Mouse (Mus musculus) hindbrain, embryonic 16.5 days (tissue): Measurements from ENCODE around the gene Rptor. TPM values are rescaled to one million over a fixed set of nuclear protein-coding genes. Genes with fewer than 3 reads are reported as not detected.

ENCODE experiments used
- ATAC-seq: fragments of 200-750 bp; cut with Nextera tagmentation; 2 replicates; pipeline ENCODE4 v1.8.0; 2017; ENCODE audit warnings: moderate TSS enrichment, moderate library complexity
- H3K27ac ChIP-seq: fragments of 300-500 bp; sonication (generic); 2 replicates; pipeline ENCODE4 v1.5.1; 2014; ENCODE audit warnings: low read depth, mild to moderate bottlenecking, control low read depth, low read length, moderate library complexity
- H3K27me3 ChIP-seq: fragments of 300-500 bp; sonication (generic); replicated peaks from 2 replicates; pipeline ENCODE4 v1.6.1; 2014; ENCODE audit warnings: low read length; ENCODE audit not compliant: control insufficient read depth, insufficient read depth
- H3K36me3 ChIP-seq: fragments of 300-500 bp; sonication (generic); 2 replicates; pipeline ENCODE4 v1.6.1; 2014; ENCODE audit warnings: mild to moderate bottlenecking, low read length, moderate library complexity, mixed read lengths; ENCODE audit not compliant: control insufficient read depth, insufficient read depth
- H3K4me1 ChIP-seq: fragments of 300-500 bp; sonication (generic); 2 replicates; pipeline ENCODE4 v1.6.1; 2014; ENCODE audit warnings: low read depth, low read length; ENCODE audit not compliant: control insufficient read depth, insufficient read depth
- H3K4me2 ChIP-seq: fragments of 300-500 bp; sonication (generic); 2 replicates; pipeline ENCODE4 v1.6.1; 2014; ENCODE audit warnings: mild to moderate bottlenecking, low read length, control low read depth, moderate library complexity
- H3K4me3 ChIP-seq: fragments of 300-500 bp; sonication (generic); 2 replicates; pipeline ENCODE4 v1.5.1; 2014; ENCODE audit warnings: mild to moderate bottlenecking, low read length, control low read depth, moderate library complexity
- H3K9ac ChIP-seq: fragments of 300-500 bp; sonication (generic); 2 replicates; pipeline ENCODE4 v1.6.1; 2014; ENCODE audit warnings: low read depth, mild to moderate bottlenecking, control low read depth, low read length, moderate library complexity
- H3K9me3 ChIP-seq: fragments of 300-500 bp; sonication (generic); 2 replicates; pipeline ENCODE4 v1.6.1; 2014; ENCODE audit warnings: mild to moderate bottlenecking, low read length, moderate library complexity; ENCODE audit not compliant: control insufficient read depth
- WGBS: fragments of 180-500 bp; shearing (Covaris S2); extraction: QIAGEN DNeasy Blood & Tissue Kit; methylation state at CpG from one replicate; pipeline ENCODE4 v1.1.7; 2014; 5-methylcytosine and 5-hydroxymethylcytosine counted together
- polyA plus RNA-seq: library from polyadenylated mRNA; unstranded; fragments of >200 nt; fragmentation: Nextera tagmentation; extraction: Ambion mirVana; gene quantifications from 2 replicates; pipeline ENCODE4 v1.2.1, GENCODE M21; 2015

The Rptor gene
- polyA plus RNA-seq, 1 experiment from 2014 or later, result 8.5 TPM

DNA sequence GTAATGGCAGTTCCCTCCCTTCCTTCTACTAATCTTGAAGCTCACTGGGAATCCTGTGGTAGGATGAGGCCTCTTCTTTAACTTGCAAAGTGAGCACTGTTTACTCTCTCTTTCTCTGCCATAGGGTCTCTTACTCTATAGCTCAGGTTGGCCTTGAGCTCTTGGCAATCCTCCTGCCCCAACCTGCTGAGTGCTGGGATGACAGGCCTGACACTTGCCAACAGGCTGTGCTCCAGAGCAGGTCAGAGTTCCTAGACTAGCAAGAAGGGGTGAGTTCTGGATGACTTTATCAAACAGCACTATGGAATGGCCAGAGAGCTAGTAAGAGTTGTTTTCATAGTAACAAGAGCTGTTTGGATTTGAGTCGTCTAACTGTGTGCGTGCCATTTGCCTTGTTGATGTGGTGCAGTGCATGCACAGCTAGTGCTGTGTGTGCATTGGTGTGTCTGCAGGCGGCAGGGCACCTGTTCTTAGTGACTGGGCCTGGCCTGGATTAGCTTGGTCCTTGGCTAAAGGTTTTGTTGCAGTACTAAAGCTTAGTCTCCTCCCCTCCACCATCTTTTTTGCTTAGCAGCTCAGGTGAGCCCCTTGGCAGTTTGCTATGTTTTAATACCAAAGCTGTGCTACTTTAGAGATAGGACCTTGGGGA lies 28.6 kb downstream of the Rptor start:
- Histone ChIP-seq H3K27ac (no peak overlapping the region), H3K36me3 (no peaks in the 10 kb centered on the region), H3K4me1 (peaks cover 15% of the 10 kb centered on the region), H3K9me3 (no peaks in the 10 kb centered on the region), H3K4me3 (no peak overlapping the region), H3K27me3 (no peaks in the 10 kb centered on the region), H3K9ac (no peak overlapping the region), H3K4me2 (no peak overlapping the region)
- WGBS, result 74% methylated on average over 3 of the region's 3 CpGs
- no peak for ATAC-seq

DNA sequence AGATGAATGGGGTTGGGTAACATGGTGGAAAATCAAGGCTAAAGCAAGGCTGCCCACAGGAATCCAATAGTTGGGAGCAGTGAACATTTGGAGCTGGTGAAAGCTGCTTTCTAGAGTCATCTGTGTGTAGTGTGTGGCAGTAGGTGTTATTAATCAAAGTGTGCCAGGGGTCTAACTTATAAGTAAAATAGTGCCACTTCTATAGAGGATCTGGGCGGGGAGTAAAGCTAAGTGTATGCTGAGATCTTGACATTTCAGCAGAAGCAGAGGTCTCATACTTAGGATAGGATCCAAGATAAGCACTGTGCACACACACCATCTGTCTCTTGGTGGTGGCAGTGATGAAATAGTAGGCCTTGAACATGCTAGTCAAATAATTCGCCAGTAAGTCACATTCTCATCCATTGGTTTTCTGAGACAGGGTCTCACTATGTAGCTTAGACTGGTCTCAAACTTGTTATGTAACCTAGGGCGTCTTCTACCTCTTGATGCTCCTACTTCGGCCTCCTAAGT lies 33.7 kb downstream of the Rptor start:
- no peak overlapping the region for H3K27ac ChIP-seq
- peaks cover 7% of the 10 kb centered on the region for H3K4me1 ChIP-seq

DNA sequence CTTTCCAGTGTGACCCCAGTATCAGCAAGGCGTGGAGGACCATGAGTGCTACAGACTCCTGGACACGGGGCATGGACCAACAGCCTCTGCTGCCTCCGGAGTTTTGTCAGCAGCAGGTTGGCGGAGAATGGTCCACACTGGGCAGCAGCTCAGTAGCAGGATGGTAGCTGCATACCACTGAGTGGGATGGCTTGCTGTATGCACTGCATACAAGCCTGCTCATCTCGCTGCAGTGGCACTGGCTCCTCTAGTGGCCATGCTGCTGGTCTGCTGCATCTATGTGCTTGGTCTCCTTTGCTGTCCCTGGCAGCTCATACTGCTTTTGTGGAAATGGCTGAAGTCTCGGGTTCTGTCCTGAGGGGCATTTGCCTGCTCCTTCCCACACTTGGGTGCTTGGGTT lies 34.8 kb downstream of the Rptor start:
- no peak for ATAC-seq
- H3K4me2 ChIP-seq, result no peak overlapping the region
- H3K36me3 ChIP-seq, result no peaks in the 10 kb centered on the region
- peaks cover 7% of the 10 kb centered on the region for H3K4me1 ChIP-seq
- H3K27ac ChIP-seq, result no peak overlapping the region
- H3K9me3 ChIP-seq, result no peaks in the 10 kb centered on the region
- no peak overlapping the region for H3K4me3 ChIP-seq
- WGBS, result 82% methylated on average over 6 of the region's 6 CpGs
- H3K27me3 ChIP-seq, result no peaks in the 10 kb centered on the region
- H3K9ac ChIP-seq, result no peak overlapping the region

More for the DNA sequence above, 33.7 kb downstream of the Rptor start:
- Histone ChIP-seq H3K4me2 (no peak overlapping the region), H3K9ac (no peak overlapping the region), H3K36me3 (no peaks in the 10 kb centered on the region), H3K27me3 (no peaks in the 10 kb centered on the region), H3K9me3 (no peaks in the 10 kb centered on the region), H3K4me3 (no peak overlapping the region)
- ATAC-seq, result no peak
- WGBS, result 87% methylated on average over 4 of the region's 4 CpGs

DNA sequence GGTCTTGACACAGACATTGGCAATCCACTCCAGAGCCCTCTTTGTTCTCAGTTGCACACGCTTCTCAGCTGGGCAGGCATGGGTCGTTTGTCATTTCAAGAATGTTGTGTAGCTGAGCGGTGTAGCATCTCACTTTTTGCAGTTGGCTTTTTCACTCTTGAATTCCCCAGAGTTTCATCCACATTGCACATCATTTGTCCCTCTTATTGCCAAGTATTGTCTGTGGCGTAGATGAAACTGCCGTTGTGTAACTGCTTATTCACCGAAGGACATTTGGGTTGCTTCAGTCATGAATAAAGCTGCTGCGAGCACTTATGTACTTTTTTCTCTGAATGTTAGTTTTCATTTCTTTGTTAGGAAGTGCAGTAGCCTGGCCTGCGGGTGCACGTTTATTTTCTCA lies 37.8 kb downstream of the Rptor start:
- Histone ChIP-seq H3K4me2 (no peak overlapping the region), H3K36me3 (no peaks in the 10 kb centered on the region), H3K27ac (peak overlapping the region; percentile 26; the same call in 1 of the 2 replicates), H3K9ac (no peak overlapping the region), H3K9me3 (no peaks in the 10 kb centered on the region), H3K4me1 (peaks cover 7% of the 10 kb centered on the region), H3K4me3 (no peak overlapping the region), H3K27me3 (no peaks in the 10 kb centered on the region)
- WGBS, result 50% methylated on average over 9 of the region's 9 CpGs
- no peak for ATAC-seq

DNA sequence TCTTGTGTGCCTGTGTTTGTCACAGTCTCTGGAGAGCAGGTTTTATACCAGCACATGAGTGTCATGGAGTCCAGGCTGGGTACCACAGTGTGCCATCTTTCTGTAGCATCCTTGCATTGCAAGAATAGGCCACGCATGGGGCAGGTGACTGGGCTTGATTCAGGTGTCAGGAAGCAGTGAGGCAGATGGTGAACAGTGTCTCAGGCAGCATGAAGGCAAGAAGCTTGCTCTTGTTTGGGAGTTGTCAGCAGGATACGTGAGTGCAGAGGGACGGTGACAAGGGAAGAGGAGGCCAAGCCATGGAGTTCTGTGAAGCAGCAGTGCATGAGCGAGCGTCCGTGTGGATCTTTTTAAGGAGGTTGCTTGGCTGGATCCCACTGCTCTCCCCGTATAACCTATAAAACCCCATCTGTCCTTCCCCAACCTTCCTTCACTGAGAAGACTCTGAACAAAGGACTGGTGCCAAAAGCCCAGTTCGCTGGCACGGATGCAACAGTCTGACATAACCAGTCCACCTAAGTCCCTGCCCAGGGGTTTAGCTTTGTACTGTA lies 39.2 kb downstream of the Rptor start:
- Histone ChIP-seq H3K36me3 (no peaks in the 10 kb centered on the region), H3K27ac (no peak overlapping the region), H3K27me3 (no peaks in the 10 kb centered on the region), H3K9me3 (no peaks in the 10 kb centered on the region), H3K9ac (no peak overlapping the region), H3K4me3 (no peak overlapping the region), H3K4me2 (no peak overlapping the region), H3K4me1 (peaks cover 7% of the 10 kb centered on the region)
- 80% methylated on average over 9 of the region's 9 CpGs for WGBS
- no peak for ATAC-seq

DNA sequence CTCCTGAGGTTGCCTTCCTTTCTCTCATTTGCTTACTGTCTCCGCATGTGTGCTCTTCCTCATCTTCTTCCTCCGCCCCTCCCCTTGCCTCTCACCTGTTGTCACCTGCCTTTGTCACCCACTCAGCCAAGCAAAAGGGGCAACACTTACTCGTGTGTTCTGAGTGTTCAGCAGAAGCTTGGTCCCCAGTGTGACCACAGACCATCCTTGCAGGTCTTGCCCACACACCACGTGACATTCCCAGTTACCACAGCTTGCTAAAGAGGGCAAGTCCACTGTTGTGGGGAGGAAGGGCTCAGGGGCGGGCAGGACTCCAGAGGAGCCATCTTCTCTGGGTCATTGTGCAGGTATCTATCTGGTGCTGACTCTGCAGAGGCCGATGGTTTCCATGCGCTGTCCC lies 40.6 kb downstream of the Rptor start:
- Histone ChIP-seq H3K4me2 (no peak overlapping the region), H3K27ac (no peak overlapping the region), H3K4me1 (peaks cover 5% of the 10 kb centered on the region), H3K4me3 (no peak overlapping the region), H3K36me3 (no peaks in the 10 kb centered on the region), H3K9me3 (no peaks in the 10 kb centered on the region), H3K9ac (no peak overlapping the region), H3K27me3 (no peaks in the 10 kb centered on the region)
- WGBS, result 84% methylated on average over 7 of the region's 7 CpGs
- ATAC-seq, result no peak

DNA sequence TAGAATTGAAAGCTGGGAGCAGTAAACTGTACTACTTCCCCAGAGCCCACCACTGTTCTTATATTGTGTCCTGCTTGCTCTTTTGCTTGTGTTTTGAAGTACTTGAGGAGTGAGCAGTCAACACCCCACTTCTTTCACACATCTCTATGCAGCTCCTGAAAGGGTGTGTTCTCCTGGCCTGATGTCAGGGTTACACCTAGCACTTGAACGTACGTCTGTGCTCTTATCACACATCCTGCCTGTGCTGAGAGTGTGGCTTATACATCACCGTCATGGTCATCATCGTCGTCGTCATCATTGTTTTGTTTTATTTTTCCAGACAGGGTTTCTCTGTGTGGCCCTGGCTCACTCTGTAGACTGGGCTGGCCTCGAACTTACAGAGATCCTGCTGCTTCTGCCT lies 41.4 kb downstream of the Rptor start:
- H3K4me1 ChIP-seq, result peaks cover 5% of the 10 kb centered on the region

GRCm38 (mm10) chr11:119644612-119645379 lies 42.1 kb downstream of the Rptor start:
- Histone ChIP-seq H3K27ac (no peak overlapping the region), H3K4me2 (no peak overlapping the region), H3K4me1 (peaks cover 5% of the 10 kb centered on the region), H3K9ac (no peak overlapping the region), H3K36me3 (no peaks in the 10 kb centered on the region), H3K4me3 (no peak overlapping the region), H3K9me3 (no peaks in the 10 kb centered on the region), H3K27me3 (no peaks in the 10 kb centered on the region)
- WGBS, result 25% methylated on average over 14 of the region's 14 CpGs
- ATAC-seq, result peak; percentile 45; the same call in 1 of the 2 replicates

More for the DNA sequence above, 41.4 kb downstream of the Rptor start:
- 75% methylated on average over 7 of the region's 7 CpGs for WGBS
- Histone ChIP-seq H3K4me3 (no peak overlapping the region), H3K9me3 (no peaks in the 10 kb centered on the region), H3K9ac (no peak overlapping the region), H3K27me3 (no peaks in the 10 kb centered on the region), H3K27ac (no peak overlapping the region), H3K4me2 (no peak overlapping the region), H3K36me3 (no peaks in the 10 kb centered on the region)
- no peak for ATAC-seq

GRCm38 (mm10) chr11:119650456-119650855 lies 47.8 kb downstream of the Rptor start:
- no peaks in the 10 kb centered on the region for H3K9me3 ChIP-seq
- no peak overlapping the region for H3K9ac ChIP-seq
- no peak for ATAC-seq
- H3K36me3 ChIP-seq, result no peaks in the 10 kb centered on the region
- no peaks in the 10 kb centered on the region for H3K4me1 ChIP-seq
- H3K4me3 ChIP-seq, result no peak overlapping the region
- no peak overlapping the region for H3K4me2 ChIP-seq
- no peak overlapping the region for H3K27ac ChIP-seq
- no peaks in the 10 kb centered on the region for H3K27me3 ChIP-seq
